In genomic region chr6:117192678-117193077, GRCm38 (mm10) we compare ENCODE assay signal across 20 mouse cellular contexts. TPM values are rescaled to one million over a fixed set of nuclear protein-coding genes. Genes with fewer than 3 reads are reported as not detected.
DNase-seq lines count a peak whose midpoint lies in the region; TF ChIP-seq lines count a peak whose summit lies in the region.
"Had no signal": no experiment of that assay in that cellular context is flagged by ENCODE, and none has a peak within 500 bp of the region (broad histone marks: within the 10 kb centered on the region; RNA-seq: fewer than 3 reads in every experiment).

No protein-coding gene starts in this region.

- H3K27ac ChIP-seq in kidney, adult 2 months (ENCODE audit: insufficient read depth, low read depth, low read length): no peak overlapping the region
- H3K27ac ChIP-seq: embryonic facial prominence, embryonic 10.5 days; forebrain, embryonic 13.5 days; heart, embryonic 13.5 days; hindbrain, embryonic 15.5 days had no signal

- TF ChIP-seq CTCF in kidney, adult 2 months (conservative IDR thresholded peaks at IDR 0.05; ENCODE audit: insufficient read depth, insufficient read length, low read depth, low read length): no peak

- H3K4me3 ChIP-seq in kidney, adult 2 months (ENCODE audit: insufficient read depth, low read depth, low read length): no peak overlapping the region
- H3K4me3 ChIP-seq: embryonic facial prominence, embryonic 10.5 days; forebrain, embryonic 13.5 days; heart, embryonic 13.5 days; hindbrain, embryonic 15.5 days had no signal

- TF ChIP-seq POLR2A in kidney, adult 2 months (IDR thresholded peaks at IDR 0.05; ENCODE audit: low read depth, low read length): no peak

- H3K27me3 ChIP-seq in kidney, adult 2 months (replicated peaks; ENCODE audit: control insufficient read depth, insufficient read depth, low read length): no peaks in the 10 kb centered on the region
- H3K27me3 ChIP-seq: forebrain, embryonic 13.5 days; hindbrain, embryonic 15.5 days had no signal

- 64% methylated on average over 7 of the region's 7 CpGs for WGBS in kidney, adult 2 months

- peak; percentile 55 for DNase-seq in kidney, adult 2 months
- DNase-seq in kidney, adult 8-10 months: no peak
- peak; percentile 66 for DNase-seq in 3T3-L1 (ENCODE audit: low read depth, low spot score)
- DNase-seq in NIH3T3 (ENCODE audit: low read depth): peak; percentile 38
- DNase-seq in kidney, postnatal 36 days: peak; percentile 5 to 39
- no peak for DNase-seq in thymus, postnatal 4 days
- DNase-seq: adrenal gland, adult 8-10 months; adrenal gland, postnatal 36 days; B cell, adult 2 months; cerebellum, adult 2 months; cerebellum, postnatal 10 days; forebrain, postnatal 0 days; gastrocnemius, postnatal 14 days; heart, postnatal 36 days had no signal

- H3K36me3 ChIP-seq in kidney, adult 2 months (ENCODE audit: control insufficient read depth, insufficient read depth, low read length): no peaks in the 10 kb centered on the region
- H3K36me3 ChIP-seq: embryonic facial prominence, embryonic 10.5 days; G1E; heart, embryonic 13.5 days; hindbrain, embryonic 15.5 days had no signal

- no peaks in the 10 kb centered on the region for H3K4me1 ChIP-seq in kidney, adult 2 months (ENCODE audit: control insufficient read depth, insufficient read depth, low read length)
- H3K4me1 ChIP-seq: forebrain, embryonic 13.5 days; hindbrain, embryonic 15.5 days had no signal

RNA-seq across cellular contexts. Expression of gene Cxcl12, which starts 24.3 kb away (rescaled TPM):
- 326 and 361 TPM in 2 replicates for polyA plus RNA-seq in kidney, adult 2 months (2012; rRNA removed)
- polyA plus RNA-seq: CD4-positive, CD25-positive, alpha-beta regulatory T cell, adult 4 months; G1E had no signal

Comparison
In these comparisons a context has a peak if more than half of its experiments do, and no peak if none do; other contexts are left out.
1. DNase-seq: peak in kidney, adult 2 months (single experiment), 3T3-L1 (single experiment), NIH3T3 (single experiment) and kidney, postnatal 36 days (2 of 2); none in kidney, adult 8-10 months (0 of 2) and thymus, postnatal 4 days (single experiment).